Mouse (Mus musculus) MEL (cell line): ENCODE results near the gene Eva1a. TPM values are rescaled to one million over a fixed set of nuclear protein-coding genes. Genes with fewer than 3 reads are reported as not detected.

Experiments
- DNase-seq: peaks from one replicate; pipeline ENCODE4 v3.0.0; 2011; ENCODE audit warnings: low read depth, low spot score
- H3K27ac ChIP-seq: 2 replicates; pipeline ENCODE4 v1.5.1; 2012; ENCODE audit warnings: low read depth, mild to moderate bottlenecking, control low read depth, low read length, moderate library complexity; ENCODE audit not compliant: control insufficient read depth
- H3K27me3 ChIP-seq, 2 experiments: fragments of 150-350 bp in 1 of 2; sonication (generic) in 1 of 2; 2 replicates each; pipeline ENCODE4 v1.6.1; 2012; ENCODE audit warnings: low read length in 2 of 2, mild to moderate bottlenecking in 2 of 2, improper control_type of control experiment in 1 of 2, moderate library complexity in 1 of 2; ENCODE audit not compliant: insufficient read depth in 2 of 2, control insufficient read depth in 1 of 2
- H3K36me3 ChIP-seq, 2 experiments: 2 replicates each; pipeline ENCODE4 v1.6.1; 2012 to 2014; ENCODE audit warnings: low read length in 2 of 2, improper control_type of control experiment in 1 of 2, inconsistent platforms in 1 of 2, mild to moderate bottlenecking in 1 of 2; ENCODE audit not compliant: insufficient read depth in 2 of 2, control insufficient read depth in 1 of 2
- H3K4me1 ChIP-seq, 2 experiments: fragments of 150-350 bp in 1 of 2; sonication (generic) in 1 of 2; 2 replicates each; pipeline ENCODE4 v1.6.1; 2012; ENCODE audit warnings: low read length in 2 of 2, improper control_type of control experiment in 1 of 2, mild to moderate bottlenecking in 1 of 2; ENCODE audit not compliant: insufficient read depth in 2 of 2, control insufficient read depth in 1 of 2
- H3K4me3 ChIP-seq, 2 experiments: fragments of 150-350 bp in 1 of 2; sonication (generic) in 1 of 2; 2 replicates each; pipeline ENCODE4 v1.5.1; 2012; ENCODE audit warnings: low read depth in 2 of 2, low read length in 2 of 2, mild to moderate bottlenecking in 2 of 2, moderate library complexity in 2 of 2, control low read depth in 1 of 2, improper control_type of control experiment in 1 of 2; ENCODE audit not compliant: control insufficient read depth in 1 of 2, insufficient read depth in 1 of 2
- H3K79me2 ChIP-seq: 2 replicates; pipeline ENCODE4 v1.6.1; 2012; ENCODE audit warnings: mild to moderate bottlenecking, low read length, moderate library complexity; ENCODE audit not compliant: control insufficient read depth, poor library complexity, insufficient read depth
- H3K9ac ChIP-seq: 2 replicates; pipeline ENCODE4 v1.6.1; 2012; ENCODE audit warnings: low read depth, mild to moderate bottlenecking, control low read depth, low read length, moderate library complexity; ENCODE audit not compliant: control insufficient read depth, poor library complexity, severe bottlenecking
- H3K9me3 ChIP-seq: fragments of 150-350 bp; sonication (generic); replicated peaks from 2 replicates; pipeline ENCODE4 v1.6.1; 2012; ENCODE audit warnings: mild to moderate bottlenecking, low read length, improper control_type of control experiment, moderate library complexity; ENCODE audit not compliant: insufficient read depth
- CHD1 ChIP-seq: IDR thresholded peaks from 2 replicates; pipeline ENCODE4 v1.6.1; 2012; ENCODE audit warnings: low read depth, mild to moderate bottlenecking, inconsistent platforms, low read length, improper control_type of control experiment
- CHD2 ChIP-seq: IDR thresholded peaks from 2 replicates; pipeline ENCODE4 v1.6.1; 2011; ENCODE audit warnings: low read length, improper control_type of control experiment
- ELF1 ChIP-seq: IDR thresholded peaks from 2 replicates; pipeline ENCODE4 v1.6.1; 2014; ENCODE audit warnings: low read depth, mild to moderate bottlenecking, inconsistent platforms, low read length, improper control_type of control experiment, moderate library complexity
- EP300 ChIP-seq, 2 experiments: IDR thresholded peaks; 2 replicates each; pipeline ENCODE4 v1.6.1; 2011; ENCODE audit warnings: improper control_type of control experiment in 2 of 2, low read length in 2 of 2, low read depth in 1 of 2, mild to moderate bottlenecking in 1 of 2
- MAFK ChIP-seq: IDR thresholded peaks from 2 replicates; pipeline ENCODE4 v1.6.1; 2011; ENCODE audit warnings: low read depth, mild to moderate bottlenecking, low read length, improper control_type of control experiment, borderline replicate concordance
- MAZ ChIP-seq: IDR thresholded peaks from 2 replicates; pipeline ENCODE4 v1.6.1; 2012; ENCODE audit warnings: low read depth, mild to moderate bottlenecking, inconsistent platforms, low read length, improper control_type of control experiment
- MYB ChIP-seq: IDR thresholded peaks from 2 replicates; pipeline ENCODE4 v1.6.1; 2011; ENCODE audit warnings: mild to moderate bottlenecking, low read depth, low read length, improper control_type of control experiment
- NRF1 ChIP-seq: IDR thresholded peaks from 2 replicates; pipeline ENCODE4 v1.6.1; 2014; ENCODE audit warnings: low read depth, mild to moderate bottlenecking, inconsistent platforms, low read length, improper control_type of control experiment, moderate library complexity; ENCODE audit not compliant: poor library complexity, insufficient read depth, severe bottlenecking
- POLR2A ChIP-seq, 2 experiments: IDR thresholded peaks; 2 replicates each; pipeline ENCODE4 v1.6.1; 2011 to 2012; ENCODE audit warnings: low read length in 2 of 2, mild to moderate bottlenecking in 2 of 2, control low read depth in 1 of 2, improper control_type of control experiment in 1 of 2, low read depth in 1 of 2, moderate library complexity in 1 of 2; ENCODE audit not compliant: control insufficient read depth in 1 of 2, insufficient read depth in 1 of 2, poor library complexity in 1 of 2
- POLR2AphosphoS2 ChIP-seq: IDR thresholded peaks from 2 replicates; pipeline ENCODE4 v1.6.1; 2011; ENCODE audit warnings: low read length, improper control_type of control experiment
- POLR2AphosphoS5 ChIP-seq: IDR thresholded peaks from 2 replicates; pipeline ENCODE4 v1.6.1; 2012; ENCODE audit warnings: low read depth, borderline replicate concordance, mild to moderate bottlenecking, inconsistent platforms, low read length, moderate library complexity, mixed read lengths
- RAD21 ChIP-seq: IDR thresholded peaks from 2 replicates; pipeline ENCODE4 v1.6.1; 2011; ENCODE audit warnings: mild to moderate bottlenecking, low read depth, low read length, improper control_type of control experiment
- SMC3 ChIP-seq: IDR thresholded peaks from 2 replicates; pipeline ENCODE4 v1.6.1; 2011; ENCODE audit warnings: low read depth, low read length, improper control_type of control experiment
- TAL1 ChIP-seq: IDR thresholded peaks from 2 replicates; pipeline ENCODE4 v1.6.1; 2012; ENCODE audit warnings: mild to moderate bottlenecking, inconsistent platforms, low read length, moderate library complexity, mixed read lengths
- USF1 ChIP-seq: IDR thresholded peaks from 2 replicates; pipeline ENCODE4 v1.6.1; 2014; ENCODE audit warnings: low read depth, mild to moderate bottlenecking, inconsistent platforms, low read length, improper control_type of control experiment, moderate library complexity
- ZC3H11A ChIP-seq: IDR thresholded peaks from 2 replicates; pipeline ENCODE4 v1.6.1; 2012; ENCODE audit warnings: low read depth, mild to moderate bottlenecking, inconsistent platforms, low read length, improper control_type of control experiment
- ZKSCAN1 ChIP-seq: IDR thresholded peaks from 2 replicates; pipeline ENCODE4 v1.6.1; 2012; ENCODE audit warnings: low read depth, mild to moderate bottlenecking, inconsistent platforms, low read length, improper control_type of control experiment, moderate library complexity
- polyA plus RNA-seq, 2 experiments: library from polyadenylated mRNA; stranded (reverse) in 1 of 2; unstranded in 1 of 2; fragments of >175 nt in 1 of 2; fragments of >200 nt in 1 of 2; gene quantifications; 2 replicates each; pipeline versions ENCODE4 v1.2.1 to v1.2.4; 2012; ENCODE audit warnings: low replicate concordance in 2 of 2, low read depth in 1 of 2; ENCODE audit not compliant: insufficient read length in 2 of 2, insufficient read depth in 1 of 2, missing spikeins in 1 of 2
- total RNA-seq: library from RNA; depleted of rRNA; stranded (reverse); fragments of 300-350 nt; gene quantifications from 2 replicates; pipeline ENCODE4 v1.2.3, GENCODE M21; 2012

Gene Eva1a
- total and polyA plus RNA-seq, 3 experiments: not detected

DNA sequence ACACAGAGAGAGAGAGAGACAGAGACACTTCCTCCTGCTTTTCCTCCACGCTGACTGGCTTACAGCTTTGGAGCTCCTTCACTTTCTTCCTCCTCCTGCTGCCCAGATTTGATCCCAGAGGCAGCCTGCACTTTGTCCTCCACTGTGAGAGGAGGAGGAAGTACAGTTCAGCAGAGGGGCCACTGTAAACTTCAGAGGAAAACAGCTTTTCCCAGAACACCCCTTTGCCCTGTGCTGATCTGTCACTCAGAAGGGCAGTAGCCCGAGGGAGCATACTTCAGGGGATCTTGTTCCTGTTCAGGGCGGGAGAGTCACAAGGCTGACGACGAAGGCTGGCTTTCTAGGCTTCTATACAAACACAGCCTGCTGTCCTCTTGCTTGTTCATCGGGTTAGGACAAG, 7.1 kb downstream of the Eva1a start:
- H3K27ac ChIP-seq: no peak overlapping the region
- TF ChIP-seq POLR2AphosphoS2: no peak
- TF ChIP-seq, all 39 proteins: peak for 0
- Histone ChIP-seq H3K79me2 (no peaks in the 10 kb centered on the region), H3K9ac (no peak overlapping the region), H3K27me3 (no peaks in the 10 kb centered on the region), H3K4me1 (no peaks in the 10 kb centered on the region), H3K4me3 (no peak overlapping the region), H3K9me3 (no peaks in the 10 kb centered on the region), H3K36me3 (no peaks in the 10 kb centered on the region)
- DNase-seq: no peak

DNA sequence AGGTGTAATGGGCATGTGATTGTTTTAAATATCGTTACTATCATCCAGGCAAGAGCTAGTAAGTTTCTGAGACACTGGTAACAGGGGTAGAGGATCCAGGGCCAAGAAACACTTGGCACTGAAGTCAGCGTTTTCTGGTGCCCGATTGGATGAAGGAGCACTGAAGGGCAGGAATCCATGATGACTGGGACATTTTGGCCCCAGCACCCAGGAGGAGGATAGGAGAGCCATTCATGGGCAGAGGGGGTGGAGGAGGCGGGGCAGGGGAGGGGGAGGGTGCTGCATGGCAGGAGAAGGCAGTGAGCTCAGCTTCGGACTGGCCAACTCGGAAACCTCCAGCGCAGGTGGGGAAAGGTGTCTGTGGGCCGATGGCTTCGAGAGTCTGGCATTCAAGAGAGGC, 9.4 kb downstream of the Eva1a start:
- no peak for DNase-seq
- no peak for TF ChIP-seq TAL1
- no peak for TF ChIP-seq POLR2AphosphoS5
- no peak for TF ChIP-seq RAD21
- TF ChIP-seq SMC3: no peak
- no peak for TF ChIP-seq ELF1
- TF ChIP-seq ZKSCAN1: no peak
- no peak for TF ChIP-seq CHD1
- TF ChIP-seq POLR2A (IDR thresholded peaks at IDR 0.05; ENCODE audit: control insufficient read depth in 1 of 2, insufficient read depth in 1 of 2, low read depth in 1 of 2, low read length in 2 of 2, poor library complexity in 1 of 2): no peak
- TF ChIP-seq USF1: no peak
- no peak for TF ChIP-seq MAZ
- no peak for TF ChIP-seq ZC3H11A
- TF ChIP-seq MAFK: no peak
- TF ChIP-seq CHD2: no peak
- Histone ChIP-seq H3K9ac (no peak overlapping the region), H3K9me3 (no peaks in the 10 kb centered on the region), H3K27ac (no peak overlapping the region), H3K36me3 (no peaks in the 10 kb centered on the region), H3K27me3 (no peaks in the 10 kb centered on the region), H3K79me2 (no peaks in the 10 kb centered on the region), H3K4me3 (no peak overlapping the region), H3K4me1 (no peaks in the 10 kb centered on the region)

DNA sequence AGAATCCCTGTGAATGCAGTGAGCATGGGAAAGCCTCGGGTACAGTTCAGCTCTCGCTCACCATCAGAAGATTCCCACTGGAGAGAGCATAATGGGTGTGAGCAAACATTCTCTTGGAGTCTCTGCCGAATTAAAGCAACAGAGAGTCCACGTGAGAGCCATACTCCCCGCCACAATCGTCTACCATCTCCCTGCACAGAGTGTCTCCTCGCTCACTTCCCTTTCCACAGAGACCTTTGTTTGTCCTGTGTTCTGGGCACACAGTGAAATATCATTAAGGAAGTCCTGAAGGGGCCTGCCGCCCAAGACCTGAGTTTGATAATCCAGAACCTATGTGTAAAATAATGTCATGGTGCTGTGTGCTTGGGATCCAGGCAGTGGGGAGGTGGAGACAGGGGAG, 10.7 kb downstream of the Eva1a start:
- no peak overlapping the region for H3K9ac ChIP-seq

More for the DNA sequence above, 10.7 kb downstream of the Eva1a start:
- Histone ChIP-seq H3K27me3 (no peaks in the 10 kb centered on the region), H3K9me3 (no peaks in the 10 kb centered on the region), H3K36me3 (no peaks in the 10 kb centered on the region), H3K4me1 (no peaks in the 10 kb centered on the region), H3K4me3 (no peak overlapping the region), H3K27ac (no peak overlapping the region), H3K79me2 (no peaks in the 10 kb centered on the region)
- TF ChIP-seq MYB (no peak), EP300 (IDR thresholded peaks at IDR 0.05; ENCODE audit: low read depth in 1 of 2, low read length in 2 of 2) (no peak), NRF1 (no peak), TAL1 (no peak)
- no peak for DNase-seq
